Mouse (Mus musculus): ENCODE results near the gene Iffo1. TPM values are rescaled to one million over a fixed set of nuclear protein-coding genes. Genes with fewer than 3 reads are reported as not detected.

Iffo1 gene
- polyA plus RNA-seq, 1 experiment: 58.0 TPM

- Histone ChIP-seq H3K4me3 (ENCODE audit: extremely low read depth, insufficient read depth, insufficient read length) (no peak overlapping the region), H3K36me3 (ENCODE audit: control insufficient read depth, insufficient read depth, low read length) (peaks cover 25% of the 10 kb centered on the region), H3K4me1 (ENCODE audit: control insufficient read depth, insufficient read depth, insufficient read length) (peaks cover 4% of the 10 kb centered on the region; the same call in 1 of the 2 replicates), H3K27me3 (ENCODE audit: control insufficient read depth, insufficient read depth, low read length) (no peaks in the 10 kb centered on the region), H3K27ac (ENCODE audit: insufficient read depth, low read length) (no peak overlapping the region)
- TF ChIP-seq CTCF (IDR thresholded peaks at IDR 0.05; ENCODE audit: extremely low read depth, insufficient read depth, insufficient read length, insufficient replicate concordance): no peak
- no peak for TF ChIP-seq POLR2A (IDR thresholded peaks at IDR 0.05; ENCODE audit: low read depth, low read length)
- WGBS: 98% methylated on average over 5 of the region's 5 CpGs
- DNase-seq (ENCODE audit: low read depth in 1 of 2, low spot score in 2 of 2): no peak
Observed at GRCm38 (mm10) chr6:125153018-125153389, 8.0 kb downstream of the Iffo1 start.

GRCm38 (mm10) chr6:125153682-125154081, 8.6 kb downstream of the Iffo1 start:
- no peak overlapping the region for H3K4me3 ChIP-seq (ENCODE audit: extremely low read depth, insufficient read depth, insufficient read length)
- peaks cover 25% of the 10 kb centered on the region for H3K36me3 ChIP-seq (ENCODE audit: control insufficient read depth, insufficient read depth, low read length)
- DNase-seq (ENCODE audit: low read depth in 1 of 2, low spot score in 2 of 2): no peak
- H3K27ac ChIP-seq (ENCODE audit: insufficient read depth, low read length): no peak overlapping the region
- TF ChIP-seq POLR2A (IDR thresholded peaks at IDR 0.05; ENCODE audit: low read depth, low read length): no peak
- TF ChIP-seq CTCF (IDR thresholded peaks at IDR 0.05; ENCODE audit: extremely low read depth, insufficient read depth, insufficient read length, insufficient replicate concordance): no peak
- WGBS: 90% methylated on average over 4 of the region's 4 CpGs
- H3K27me3 ChIP-seq (ENCODE audit: control insufficient read depth, insufficient read depth, low read length): no peaks in the 10 kb centered on the region
- peaks cover 1% of the 10 kb centered on the region; the same call in 1 of the 2 replicates for H3K4me1 ChIP-seq (ENCODE audit: control insufficient read depth, insufficient read depth, insufficient read length)

- H3K27ac ChIP-seq (ENCODE audit: insufficient read depth, low read length): no peak overlapping the region
- H3K27me3 ChIP-seq (ENCODE audit: control insufficient read depth, insufficient read depth, low read length): no peaks in the 10 kb centered on the region
- H3K4me3 ChIP-seq (ENCODE audit: extremely low read depth, insufficient read depth, insufficient read length): no peak overlapping the region
- DNase-seq (ENCODE audit: low read depth in 1 of 2, low spot score in 2 of 2): no peak
- TF ChIP-seq POLR2A (IDR thresholded peaks at IDR 0.05; ENCODE audit: low read depth, low read length) (no peak), CTCF (IDR thresholded peaks at IDR 0.05; ENCODE audit: extremely low read depth, insufficient read depth, insufficient read length, insufficient replicate concordance) (peak; percentile 5; the same call in 1 of the 2 replicates)
- peaks cover 31% of the 10 kb centered on the region for H3K36me3 ChIP-seq (ENCODE audit: control insufficient read depth, insufficient read depth, low read length)
- no peaks in the 10 kb centered on the region for H3K4me1 ChIP-seq (ENCODE audit: control insufficient read depth, insufficient read depth, insufficient read length)
Observed at GRCm38 (mm10) chr6:125154550-125154949, 9.5 kb downstream of the Iffo1 start.

- TF ChIP-seq POLR2A (IDR thresholded peaks at IDR 0.05; ENCODE audit: low read depth, low read length) (no peak), CTCF (IDR thresholded peaks at IDR 0.05; ENCODE audit: extremely low read depth, insufficient read depth, insufficient read length, insufficient replicate concordance) (no peak)
- H3K4me1 ChIP-seq (ENCODE audit: control insufficient read depth, insufficient read depth, insufficient read length): no peaks in the 10 kb centered on the region
- H3K4me3 ChIP-seq (ENCODE audit: extremely low read depth, insufficient read depth, insufficient read length): no peak overlapping the region
- H3K27ac ChIP-seq (ENCODE audit: insufficient read depth, low read length): no peak overlapping the region
- no peaks in the 10 kb centered on the region for H3K27me3 ChIP-seq (ENCODE audit: control insufficient read depth, insufficient read depth, low read length)
- DNase-seq (ENCODE audit: low read depth in 1 of 2, low spot score in 2 of 2): no peak
- WGBS: 83% methylated on average over 8 of the region's 8 CpGs
- peaks cover 33% of the 10 kb centered on the region for H3K36me3 ChIP-seq (ENCODE audit: control insufficient read depth, insufficient read depth, low read length)
Observed at GRCm38 (mm10) chr6:125155262-125155661, 10.2 kb downstream of the Iffo1 start.

- WGBS: 89% methylated on average over 3 of the region's 3 CpGs
- no peak overlapping the region for H3K27ac ChIP-seq (ENCODE audit: insufficient read depth, low read length)
- no peaks in the 10 kb centered on the region for H3K4me1 ChIP-seq (ENCODE audit: control insufficient read depth, insufficient read depth, insufficient read length)
- no peaks in the 10 kb centered on the region for H3K27me3 ChIP-seq (ENCODE audit: control insufficient read depth, insufficient read depth, low read length)
- TF ChIP-seq POLR2A (IDR thresholded peaks at IDR 0.05; ENCODE audit: low read depth, low read length): no peak
- TF ChIP-seq CTCF (IDR thresholded peaks at IDR 0.05; ENCODE audit: extremely low read depth, insufficient read depth, insufficient read length, insufficient replicate concordance): no peak
- H3K36me3 ChIP-seq (ENCODE audit: control insufficient read depth, insufficient read depth, low read length): peaks cover 43% of the 10 kb centered on the region
- H3K4me3 ChIP-seq (ENCODE audit: extremely low read depth, insufficient read depth, insufficient read length): no peak overlapping the region
- no peak for DNase-seq (ENCODE audit: low read depth in 1 of 2, low spot score in 2 of 2)
Observed at GRCm38 (mm10) chr6:125156491-125156890, 11.4 kb downstream of the Iffo1 start.

GRCm38 (mm10) chr6:125156903-125157614, 12.0 kb downstream of the Iffo1 start:
- WGBS: 85% methylated on average over 7 of the region's 7 CpGs
- peaks cover 42% of the 10 kb centered on the region for H3K36me3 ChIP-seq (ENCODE audit: control insufficient read depth, insufficient read depth, low read length)
- no peak overlapping the region for H3K4me3 ChIP-seq (ENCODE audit: extremely low read depth, insufficient read depth, insufficient read length)
- no peak for DNase-seq (ENCODE audit: low read depth in 1 of 2, low spot score in 2 of 2)
- H3K27ac ChIP-seq (ENCODE audit: insufficient read depth, low read length): no peak overlapping the region
- TF ChIP-seq CTCF (IDR thresholded peaks at IDR 0.05; ENCODE audit: extremely low read depth, insufficient read depth, insufficient read length, insufficient replicate concordance) (no peak), POLR2A (IDR thresholded peaks at IDR 0.05; ENCODE audit: low read depth, low read length) (no peak)
- no peaks in the 10 kb centered on the region for H3K4me1 ChIP-seq (ENCODE audit: control insufficient read depth, insufficient read depth, insufficient read length)
- H3K27me3 ChIP-seq (ENCODE audit: control insufficient read depth, insufficient read depth, low read length): no peaks in the 10 kb centered on the region

- H3K27me3 ChIP-seq (ENCODE audit: control insufficient read depth, insufficient read depth, low read length): no peaks in the 10 kb centered on the region
- peaks cover 3% of the 10 kb centered on the region; the same call in 1 of the 2 replicates for H3K4me1 ChIP-seq (ENCODE audit: control insufficient read depth, insufficient read depth, insufficient read length)
- TF ChIP-seq POLR2A (IDR thresholded peaks at IDR 0.05; ENCODE audit: low read depth, low read length) (no peak), CTCF (IDR thresholded peaks at IDR 0.05; ENCODE audit: extremely low read depth, insufficient read depth, insufficient read length, insufficient replicate concordance) (no peak)
- DNase-seq (ENCODE audit: low read depth in 1 of 2, low spot score in 2 of 2): no peak
- H3K27ac ChIP-seq (ENCODE audit: insufficient read depth, low read length): no peak overlapping the region
- no peak overlapping the region for H3K4me3 ChIP-seq (ENCODE audit: extremely low read depth, insufficient read depth, insufficient read length)
- peaks cover 35% of the 10 kb centered on the region for H3K36me3 ChIP-seq (ENCODE audit: control insufficient read depth, insufficient read depth, low read length)
- WGBS: 90% methylated on average over 15 of the region's 15 CpGs
Observed at GRCm38 (mm10) chr6:125158944-125159492, 14.0 kb downstream of the Iffo1 start.

All from spleen, adult 2 months (tissue).